Mouse (Mus musculus) midbrain, embryonic 13.5 days (tissue): ENCODE results near the gene Syt12. TPM values are rescaled to one million over a fixed set of nuclear protein-coding genes. Genes with fewer than 3 reads are reported as not detected.

Experiments
- ATAC-seq: fragments of 200-750 bp; cut with Nextera tagmentation; 2 replicates; pipeline ENCODE4 v1.8.0; 2017; ENCODE audit warnings: mild to moderate bottlenecking, moderate TSS enrichment, moderate library complexity
- H3K27ac ChIP-seq: fragments of 300-500 bp; sonication (generic); 2 replicates; pipeline ENCODE4 v1.5.1; 2015; ENCODE audit warnings: inconsistent platforms, mild to moderate bottlenecking, moderate library complexity
- H3K27me3 ChIP-seq: fragments of 300-500 bp; sonication (generic); 2 replicates; pipeline ENCODE4 v1.6.1; 2015; ENCODE audit warnings: mild to moderate bottlenecking, inconsistent platforms
- H3K36me3 ChIP-seq: fragments of 300-500 bp; sonication (generic); 2 replicates; pipeline ENCODE4 v1.6.1; 2015; ENCODE audit warnings: mild to moderate bottlenecking, inconsistent platforms
- H3K4me1 ChIP-seq: fragments of 300-500 bp; sonication (generic); replicated peaks from 2 replicates; pipeline ENCODE4 v1.6.1; 2015; ENCODE audit warnings: inconsistent platforms
- H3K4me2 ChIP-seq: fragments of 300-500 bp; sonication (generic); replicated peaks from 2 replicates; pipeline ENCODE4 v1.6.1; 2015; ENCODE audit warnings: moderate library complexity, mild to moderate bottlenecking, inconsistent platforms
- H3K4me3 ChIP-seq: fragments of 300-500 bp; sonication (generic); replicated peaks from 2 replicates; pipeline ENCODE4 v1.5.1; 2015; ENCODE audit warnings: mild to moderate bottlenecking, inconsistent platforms
- H3K9ac ChIP-seq: fragments of 300-500 bp; sonication (generic); replicated peaks from 2 replicates; pipeline ENCODE4 v1.6.1; 2015; ENCODE audit warnings: mild to moderate bottlenecking, inconsistent platforms
- H3K9me3 ChIP-seq: fragments of 300-500 bp; sonication (generic); 2 replicates; pipeline ENCODE4 v1.6.1; 2016; ENCODE audit warnings: mild to moderate bottlenecking, inconsistent platforms
- WGBS: fragments of 180-500 bp; shearing (Covaris S2); methylation state at CpG from one replicate; pipeline ENCODE4 v1.1.7; 2015; 5-methylcytosine and 5-hydroxymethylcytosine counted together
- polyA plus RNA-seq: library from polyadenylated mRNA; unstranded; fragments of >200 nt; fragmentation: Nextera tagmentation; extraction: Ambion mirVana; gene quantifications from 2 replicates; pipeline ENCODE4 v1.2.1, GENCODE M21; 2015

Gene Syt12
- polyA plus RNA-seq, 1 experiment from 2014 or later, result 1.7 TPM

- WGBS, result 0% methylated on average over 1 of the region's 1 CpGs
- no peaks in the 10 kb centered on the region for H3K9me3 ChIP-seq
- no peak; the same call in 1 of the 2 replicates for ATAC-seq
- H3K9ac ChIP-seq, result no peak overlapping the region
- no peaks in the 10 kb centered on the region for H3K4me1 ChIP-seq
- H3K36me3 ChIP-seq, result no peaks in the 10 kb centered on the region
- H3K27ac ChIP-seq, result no peak overlapping the region
- no peaks in the 10 kb centered on the region for H3K27me3 ChIP-seq
- no peak overlapping the region for H3K4me2 ChIP-seq
- H3K4me3 ChIP-seq, result no peak overlapping the region
These were observed 60.1 kb downstream of the Syt12 start for GRCm38 (mm10) chr19:4417183-4417582.

- WGBS, result 88% methylated on average over 1 of the region's 1 CpGs
- no peak overlapping the region for H3K9ac ChIP-seq
- no peaks in the 10 kb centered on the region for H3K4me1 ChIP-seq
- H3K4me2 ChIP-seq, result no peak overlapping the region
- no peak overlapping the region for H3K4me3 ChIP-seq
- H3K27me3 ChIP-seq, result no peaks in the 10 kb centered on the region
- no peak for ATAC-seq
- no peaks in the 10 kb centered on the region for H3K9me3 ChIP-seq
- H3K27ac ChIP-seq, result no peak overlapping the region
- H3K36me3 ChIP-seq, result no peaks in the 10 kb centered on the region
These were observed 62.6 kb downstream of the Syt12 start for GRCm38 (mm10) chr19:4414631-4415030.

GRCm38 (mm10) chr19:4409062-4409461, 68.2 kb downstream of the Syt12 start:
- Histone ChIP-seq H3K27me3 (no peaks in the 10 kb centered on the region; the same call in 1 of the 2 replicates), H3K9me3 (no peaks in the 10 kb centered on the region), H3K9ac (no peak overlapping the region), H3K36me3 (no peaks in the 10 kb centered on the region), H3K27ac (no peak overlapping the region), H3K4me2 (no peak overlapping the region), H3K4me3 (no peak overlapping the region), H3K4me1 (no peaks in the 10 kb centered on the region)
- WGBS, result 69% methylated on average over 2 of the region's 2 CpGs
- ATAC-seq, result no peak

- 97% methylated on average over 2 of the region's 2 CpGs for WGBS
These were observed 72.4 kb downstream of the Syt12 start for GRCm38 (mm10) chr19:4404840-4405239.

GRCm38 (mm10) chr19:4398959-4399358, 78.3 kb downstream of the Syt12 start:
- H3K4me2 ChIP-seq, result no peak overlapping the region
- no peak overlapping the region for H3K27ac ChIP-seq
- H3K4me3 ChIP-seq, result no peak overlapping the region
- H3K4me1 ChIP-seq, result peaks cover 16% of the 10 kb centered on the region
- no peaks in the 10 kb centered on the region for H3K9me3 ChIP-seq
- ATAC-seq, result no peak
- WGBS, result 75% methylated on average over 4 of the region's 4 CpGs
- no peaks in the 10 kb centered on the region for H3K27me3 ChIP-seq
- H3K36me3 ChIP-seq, result no peaks in the 10 kb centered on the region
- no peak overlapping the region for H3K9ac ChIP-seq

More at GRCm38 (mm10) chr19:4404840-4405239, 72.4 kb downstream of the Syt12 start:
- Histone ChIP-seq H3K27me3 (no peaks in the 10 kb centered on the region; the same call in 1 of the 2 replicates), H3K27ac (no peak overlapping the region), H3K4me2 (no peak overlapping the region), H3K36me3 (no peaks in the 10 kb centered on the region), H3K4me1 (no peaks in the 10 kb centered on the region), H3K9ac (no peak overlapping the region), H3K9me3 (no peaks in the 10 kb centered on the region), H3K4me3 (no peak overlapping the region)
- no peak for ATAC-seq

GRCm38 (mm10) chr19:4398630-4398948, 78.7 kb downstream of the Syt12 start:
- 29% methylated on average over 8 of the region's 8 CpGs for WGBS

GRCm38 (mm10) chr19:4397798-4398629, 79.2 kb downstream of the Syt12 start, which contains the start of gene Kdm2a:
Gene Kdm2a (minus strand): TSS chr19:4398285.
- H3K27me3 ChIP-seq, result no peaks in the 10 kb centered on the region
- peaks cover 24% of the 10 kb centered on the region for H3K4me1 ChIP-seq
- H3K9me3 ChIP-seq, result no peaks in the 10 kb centered on the region
- peak within 1 kb of the TSS; percentile 98 for H3K4me3 ChIP-seq
- peak; percentile 83 for ATAC-seq
- H3K9ac ChIP-seq, result peak within 1 kb of the TSS; percentile 79
- peak within 1 kb of the TSS; percentile 93 for H3K27ac ChIP-seq
- H3K4me2 ChIP-seq, result peak within 1 kb of the TSS; percentile 88
- no peaks in the 10 kb centered on the region for H3K36me3 ChIP-seq
- WGBS, result under 1% methylated on average over 80 of the region's 82 CpGs

More at GRCm38 (mm10) chr19:4398630-4398948, 78.7 kb downstream of the Syt12 start:
- no peaks in the 10 kb centered on the region for H3K36me3 ChIP-seq
- H3K27ac ChIP-seq, result peak overlapping the region; percentile 93; the same call in 1 of the 2 replicates
- H3K27me3 ChIP-seq, result no peaks in the 10 kb centered on the region
- no peaks in the 10 kb centered on the region for H3K9me3 ChIP-seq
- H3K4me3 ChIP-seq, result peak overlapping the region; percentile 98
- peak overlapping the region; percentile 88 for H3K4me2 ChIP-seq
- H3K9ac ChIP-seq, result peak overlapping the region; percentile 79
- ATAC-seq, result no peak
- peaks cover 18% of the 10 kb centered on the region for H3K4me1 ChIP-seq

- Histone ChIP-seq H3K4me1 (peaks cover 30% of the 10 kb centered on the region), H3K9ac (peak overlapping the region; percentile 100), H3K4me2 (peak overlapping the region; percentile 97), H3K36me3 (no peaks in the 10 kb centered on the region), H3K9me3 (no peaks in the 10 kb centered on the region), H3K4me3 (peak overlapping the region; percentile 98), H3K27me3 (no peaks in the 10 kb centered on the region), H3K27ac (peak overlapping the region; percentile 97)
- peak; percentile 93 for ATAC-seq
- under 1% methylated on average over 45 of the region's 90 CpGs for WGBS
These were observed 80.0 kb downstream of the Syt12 start for GRCm38 (mm10) chr19:4396998-4397797.

GRCm38 (mm10) chr19:4396081-4396997, 80.9 kb downstream of the Syt12 start:
- WGBS, result under 1% methylated on average over 80 of the region's 80 CpGs
- no peaks in the 10 kb centered on the region for H3K9me3 ChIP-seq

More at GRCm38 (mm10) chr19:4396081-4396997, 80.9 kb downstream of the Syt12 start:
- peaks cover 39% of the 10 kb centered on the region for H3K4me1 ChIP-seq
- H3K36me3 ChIP-seq, result no peaks in the 10 kb centered on the region
- peak overlapping the region; percentile 100 for H3K9ac ChIP-seq
- peak; percentile 65 for ATAC-seq
- H3K27me3 ChIP-seq, result no peaks in the 10 kb centered on the region
- peak overlapping the region; percentile 97 for H3K27ac ChIP-seq
- H3K4me3 ChIP-seq, result peak overlapping the region; percentile 98
- H3K4me2 ChIP-seq, result peak overlapping the region; percentile 97
